Mouse (Mus musculus) C2C12 (cell line): ENCODE data around the gene Olfr979.

ENCODE experiments used
- CEBPB ChIP-seq: IDR thresholded peaks from one replicate; pipeline ENCODE4 v1.6.1; 2011; ENCODE audit warnings: low read depth, mild to moderate bottlenecking, control low read depth, moderate library complexity
- CTCF ChIP-seq: IDR thresholded peaks from one replicate; pipeline ENCODE4 v1.5.1; 2011; ENCODE audit not compliant: control insufficient read depth, insufficient read depth, insufficient read length
- MAX ChIP-seq: IDR thresholded peaks from one replicate; pipeline ENCODE4 v1.6.1; 2011; ENCODE audit warnings: mild to moderate bottlenecking, control low read depth

- TF ChIP-seq CTCF (no peak), MAX (no peak), CEBPB (no peak)
Observed at GRCm38 (mm10) chr9:40003365-40003764, at the start of gene Olfr979.
